Comparison of ENCODE assay signal across 8 mouse cellular contexts in genomic region chr11:117081165-117082064, GRCm38 (mm10). TPM values are rescaled to one million over a fixed set of nuclear protein-coding genes. Genes with fewer than 3 reads are reported as not detected.
DNase-seq lines count a peak whose midpoint lies in the region; ATAC-seq and TF ChIP-seq lines count a peak whose summit lies in the region.

No protein-coding gene starts in this region.

- H3K9me3 ChIP-seq in hindbrain, embryonic 13.5 days = no peaks in the 10 kb centered on the region

- peaks cover 35% of the 10 kb centered on the region for H3K36me3 ChIP-seq in hindbrain, embryonic 13.5 days

- no peak overlapping the region for H3K4me3 ChIP-seq in hindbrain, embryonic 13.5 days

- CTCF ChIA-PET in Patski (lab: Charles Lee) = interaction anchor here (0.6 to 3.7 kb wide), 17 partner anchors 9 to 95 kb away, joined by 3 to 19 read pairs (median 5); partner anchors contain the start of gene Sec14l1

- no peaks in the 10 kb centered on the region for H3K27me3 ChIP-seq in Patski
- H3K27me3 ChIP-seq in hindbrain, embryonic 13.5 days = no peaks in the 10 kb centered on the region

- peak; percentile 92 for ATAC-seq in Patski
- peak; percentile 74 for ATAC-seq in hindbrain, embryonic 13.5 days (ENCODE audit: low FRiP score)

- 32% methylated on average over 16 of the region's 16 CpGs for WGBS in hindbrain, embryonic 13.5 days

- peak overlapping the region; percentile 41 for H3K4me2 ChIP-seq in hindbrain, embryonic 13.5 days

- in situ Hi-C loops in Patski (cut with MboI; ENCODE audit: low pct_unique_long_range_greater_than_20kb) = loop anchor here (5.0 kb wide), 1 partner anchor 36 kb away; the partner anchor contains the start of gene Sec14l1

- DNase-seq in Patski (ENCODE audit: low read depth, low spot score) = peak; percentile 85
- peak; percentile 77 to 86 for DNase-seq in cerebellum, postnatal 10 days
- peak; percentile 74 to 75 for DNase-seq in frontal cortex, postnatal 14 days (ENCODE audit: low spot score in 2 of 2)
- DNase-seq in layer of hippocampus, postnatal 10 days (ENCODE audit: low spot score in 2 of 2) = peak; percentile 76 to 81
- peak; percentile 82 for DNase-seq in lung, postnatal 14 days
- DNase-seq in ovary, postnatal 36 days (ENCODE audit: low spot score) = peak; percentile 61
- DNase-seq in thymus, postnatal 14 days = peak; percentile 72

- H3K4me1 ChIP-seq in hindbrain, embryonic 13.5 days (replicated peaks) = peaks cover 37% of the 10 kb centered on the region

- POLR2A ChIA-PET in Patski (lab: Charles Lee) = interaction anchor here (0.8 to 1.6 kb wide), 6 partner anchors 28 to 85 kb away, joined by 3 to 4 read pairs (median 3); partner anchors contain the start of gene Sec14l1

- peak; percentile 96 for TF ChIP-seq CTCF in Patski (IDR thresholded peaks at IDR 0.05)

- H3K9ac ChIP-seq in hindbrain, embryonic 13.5 days = peak overlapping the region; percentile 55; the same call in 1 of the 2 replicates

- peak overlapping the region; percentile 67 for H3K27ac ChIP-seq in hindbrain, embryonic 13.5 days

RNA-seq across cellular contexts. Expression of gene Sec14l1, which starts 33.6 kb away (rescaled TPM):
- polyA plus RNA-seq in Patski (2021) = 107 TPM
- 63.3 and 65.9 TPM in 2 replicates for polyA plus RNA-seq in hindbrain, embryonic 13.5 days (2015; fragmentation: Nextera tagmentation; extraction: Ambion mirVana)
- total RNA-seq in layer of hippocampus, postnatal 10 days (2021) = 100 to 1,000 TPM; 151 to 152 TPM
